Mouse (Mus musculus) liver, adult 2 months (tissue): ENCODE data around the gene Zfp932.

ENCODE experiments used
- CTCF ChIP-seq: fragments of 200-500 bp; IDR thresholded peaks from 2 replicates; pipeline ENCODE4 v1.5.1; 2011; ENCODE audit warnings: low read depth, low read length, control low read depth
- POLR2A ChIP-seq: fragments of 200-500 bp; IDR thresholded peaks from 2 replicates; pipeline ENCODE4 v1.6.1; 2011; ENCODE audit warnings: low read length, control low read depth; ENCODE audit not compliant: insufficient read depth; ENCODE audit errors: extremely low read depth

GRCm38 (mm10) chr5:109950281-109950680 lies 46.0 kb upstream of the Zfp932 start:
- TF ChIP-seq POLR2A (no peak), CTCF (no peak)
